ENCODE assay signal across 13 mouse cellular contexts in the genomic region with DNA sequence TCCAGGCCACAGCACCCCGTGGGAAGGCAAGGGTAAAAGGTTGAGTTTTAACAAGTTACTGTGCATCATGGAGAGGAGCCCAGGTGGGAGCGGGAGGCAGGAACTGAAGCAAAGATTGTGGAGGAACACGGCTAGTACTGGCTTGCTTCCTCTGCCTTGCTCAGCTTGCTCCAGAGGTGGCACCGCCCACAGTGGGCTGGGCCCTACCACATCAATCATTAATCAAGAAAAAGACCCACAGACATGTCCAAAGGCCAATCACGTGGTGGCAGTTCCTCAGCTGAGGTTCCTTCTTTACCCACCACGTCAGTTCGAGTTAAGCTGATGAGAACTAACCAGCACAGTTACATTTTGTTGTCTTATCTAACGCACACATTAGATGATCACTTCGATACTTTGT. TPM values are rescaled to one million over a fixed set of nuclear protein-coding genes. Genes with fewer than 3 reads are reported as not detected.
DNase-seq lines count a peak whose midpoint lies in the region; ATAC-seq and TF ChIP-seq lines count a peak whose summit lies in the region.
"Had no signal": no experiment of that assay in that cellular context is flagged by ENCODE, and none has a peak within 500 bp of the region (broad histone marks: within the 10 kb centered on the region; RNA-seq: fewer than 3 reads in every experiment).

No protein-coding gene starts in this region.

- no peak overlapping the region for H3K9ac ChIP-seq in stomach, embryonic 16.5 days (ENCODE audit: low read length)
- no peak overlapping the region for H3K9ac ChIP-seq in stomach, postnatal 0 days (ENCODE audit: low read length)
- H3K9ac ChIP-seq in intestine, embryonic 15.5 days: no peak overlapping the region
- H3K9ac ChIP-seq in liver, adult 2 months (ENCODE audit: low read depth, low read length): no peak overlapping the region
- H3K9ac ChIP-seq in hindbrain, embryonic 14.5 days: no peak overlapping the region
- H3K9ac ChIP-seq: forebrain, embryonic 13.5 days; midbrain, embryonic 15.5 days had no signal

- no peaks in the 10 kb centered on the region for H3K9me3 ChIP-seq in stomach, embryonic 16.5 days (replicated peaks; ENCODE audit: control insufficient read depth, low read length)
- H3K9me3 ChIP-seq in stomach, postnatal 0 days (ENCODE audit: control insufficient read depth, low read length): no peaks in the 10 kb centered on the region
- H3K9me3 ChIP-seq in intestine, embryonic 15.5 days: no peaks in the 10 kb centered on the region
- no peaks in the 10 kb centered on the region for H3K9me3 ChIP-seq in hindbrain, embryonic 14.5 days (ENCODE audit: control insufficient read depth, low read length)
- H3K9me3 ChIP-seq: forebrain, embryonic 13.5 days; midbrain, embryonic 15.5 days had no signal

- ATAC-seq in stomach, embryonic 16.5 days (ENCODE audit: insufficient read depth, low FRiP score): peak; percentile 40; the same call in 1 of the 2 replicates
- no peak for ATAC-seq in stomach, postnatal 0 days (ENCODE audit: low FRiP score, low TSS enrichment)
- ATAC-seq in intestine, embryonic 15.5 days: peak; percentile 92
- no peak for ATAC-seq in hindbrain, embryonic 14.5 days (ENCODE audit: low FRiP score)

- H3K27me3 ChIP-seq in stomach, embryonic 16.5 days (ENCODE audit: control insufficient read depth, insufficient read depth, low read length): no peaks in the 10 kb centered on the region
- H3K27me3 ChIP-seq in stomach, postnatal 0 days (ENCODE audit: control insufficient read depth, insufficient read depth, low read length): no peaks in the 10 kb centered on the region
- H3K27me3 ChIP-seq in intestine, embryonic 15.5 days (replicated peaks): no peaks in the 10 kb centered on the region
- no peaks in the 10 kb centered on the region for H3K27me3 ChIP-seq in liver, adult 2 months (ENCODE audit: control insufficient read depth, insufficient read depth, low read length)
- H3K27me3 ChIP-seq in hindbrain, embryonic 14.5 days (ENCODE audit: control insufficient read depth, insufficient read depth, low read length): no peaks in the 10 kb centered on the region
- H3K27me3 ChIP-seq: forebrain, embryonic 13.5 days; midbrain, embryonic 15.5 days had no signal

- H3K4me2 ChIP-seq in stomach, embryonic 16.5 days (ENCODE audit: low read depth, low read length): no peak overlapping the region
- no peak overlapping the region for H3K4me2 ChIP-seq in stomach, postnatal 0 days (replicated peaks; ENCODE audit: low read depth)
- no peak overlapping the region for H3K4me2 ChIP-seq in intestine, embryonic 15.5 days (replicated peaks)
- H3K4me2 ChIP-seq in hindbrain, embryonic 14.5 days (replicated peaks): no peak overlapping the region
- H3K4me2 ChIP-seq: forebrain, embryonic 13.5 days; midbrain, embryonic 15.5 days had no signal

- 66% methylated on average over 9 of the region's 9 CpGs for WGBS in stomach, embryonic 16.5 days
- 70% methylated on average over 9 of the region's 9 CpGs for WGBS in stomach, postnatal 0 days
- WGBS in intestine, embryonic 15.5 days: 70% methylated on average over 9 of the region's 9 CpGs
- WGBS in liver, adult 2 months: 22% methylated on average over 9 of the region's 9 CpGs
- WGBS in hindbrain, embryonic 14.5 days: 83% methylated on average over 9 of the region's 9 CpGs

- no peak for TF ChIP-seq EP300 in stomach, postnatal 0 days (optimal IDR thresholded peaks at IDR 0.05)

- 0 out of 2 replicates have a peak, but pooled peaks cover 4% of the 10 kb centered on the region for H3K36me3 ChIP-seq in stomach, embryonic 16.5 days (ENCODE audit: control insufficient read depth, insufficient read depth, low read length)
- no peaks in the 10 kb centered on the region for H3K36me3 ChIP-seq in stomach, postnatal 0 days (ENCODE audit: control insufficient read depth, insufficient read depth, low read length)
- no peaks in the 10 kb centered on the region for H3K36me3 ChIP-seq in intestine, embryonic 15.5 days
- H3K36me3 ChIP-seq in liver, adult 2 months (ENCODE audit: control insufficient read depth, insufficient read depth, low read length): peaks cover 8% of the 10 kb centered on the region; the same call in 1 of the 2 replicates
- H3K36me3 ChIP-seq in hindbrain, embryonic 14.5 days (replicated peaks; ENCODE audit: control insufficient read depth, insufficient read depth): no peaks in the 10 kb centered on the region
- H3K36me3 ChIP-seq: midbrain, embryonic 15.5 days had no signal

- no peak for TF ChIP-seq CTCF in stomach, postnatal 0 days (IDR thresholded peaks at IDR 0.05; ENCODE audit: low read depth)
- no peak for TF ChIP-seq CTCF in liver, adult 2 months (IDR thresholded peaks at IDR 0.05; ENCODE audit: low read depth, low read length)

- no peak overlapping the region for H3K27ac ChIP-seq in stomach, embryonic 16.5 days (ENCODE audit: low read length)
- H3K27ac ChIP-seq in stomach, postnatal 0 days (replicated peaks): no peak overlapping the region
- no peak overlapping the region for H3K27ac ChIP-seq in intestine, embryonic 15.5 days
- no peak overlapping the region for H3K27ac ChIP-seq in liver, adult 2 months (replicated peaks; ENCODE audit: insufficient read depth, low read depth, low read length)
- no peak overlapping the region for H3K27ac ChIP-seq in hindbrain, embryonic 14.5 days
- H3K27ac ChIP-seq: forebrain, embryonic 13.5 days; heart, adult 2 months; hindbrain, postnatal 0 days; midbrain, embryonic 15.5 days had no signal

- H3K79me2 ChIP-seq in liver, adult 2 months (ENCODE audit: control insufficient read depth, insufficient read depth, low read length): no peaks in the 10 kb centered on the region

- TF ChIP-seq POLR2A in liver, adult 2 months (IDR thresholded peaks at IDR 0.05; ENCODE audit: extremely low read depth, insufficient read depth, low read length): no peak

- H3K4me3 ChIP-seq in stomach, embryonic 16.5 days (replicated peaks; ENCODE audit: low read length): no peak overlapping the region
- no peak overlapping the region for H3K4me3 ChIP-seq in stomach, postnatal 0 days (ENCODE audit: low read depth, low read length)
- H3K4me3 ChIP-seq in intestine, embryonic 15.5 days (replicated peaks): no peak overlapping the region
- H3K4me3 ChIP-seq in liver, adult 2 months (ENCODE audit: insufficient read depth, low read depth, low read length): peak overlapping the region; percentile 31; the same call in 1 of the 2 replicates
- H3K4me3 ChIP-seq in hindbrain, embryonic 14.5 days (replicated peaks; ENCODE audit: low read length): no peak overlapping the region
- H3K4me3 ChIP-seq: forebrain, embryonic 13.5 days; heart, adult 2 months; midbrain, embryonic 15.5 days had no signal

- H3K4me1 ChIP-seq in stomach, embryonic 16.5 days (ENCODE audit: control insufficient read depth, insufficient read depth, low read length): no peaks in the 10 kb centered on the region
- H3K4me1 ChIP-seq in stomach, postnatal 0 days (replicated peaks; ENCODE audit: control insufficient read depth, insufficient read depth): no peaks in the 10 kb centered on the region
- no peaks in the 10 kb centered on the region for H3K4me1 ChIP-seq in intestine, embryonic 15.5 days (replicated peaks)
- H3K4me1 ChIP-seq in liver, adult 2 months (ENCODE audit: control insufficient read depth, insufficient read depth, low read length): no peaks in the 10 kb centered on the region; the same call in 1 of the 2 replicates
- H3K4me1 ChIP-seq in hindbrain, embryonic 14.5 days (replicated peaks; ENCODE audit: control insufficient read depth, insufficient read depth, low read length): no peaks in the 10 kb centered on the region
- H3K4me1 ChIP-seq: midbrain, embryonic 15.5 days had no signal

- no peak for DNase-seq in stomach, postnatal 0 days (ENCODE audit: low spot score)
- DNase-seq in liver, adult 2 months (ENCODE audit: extremely low read depth, low read depth, low spot score): peak; percentile 91
- DNase-seq in spleen, adult 18-20 months: no peak
- DNase-seq in spleen, postnatal 4 days (ENCODE audit: low spot score in 2 of 2): no peak
- DNase-seq in hindbrain, embryonic 14.5 days (ENCODE audit: low spot score): no peak
- DNase-seq in testis, postnatal 10 days (ENCODE audit: low spot score): no peak
- DNase-seq: heart, adult 2 months; thymus, adult 18-20 months had no signal

RNA-seq across cellular contexts. Expression of a gene that starts 33.6 kb away (rescaled TPM):
- 41.8 and 48.6 TPM in 2 replicates for polyA plus RNA-seq in stomach, embryonic 16.5 days (2015; fragmentation: Nextera tagmentation; extraction: Ambion mirVana)
- 22.3 and 24.1 TPM in 2 replicates for polyA plus RNA-seq in stomach, postnatal 0 days (2015; fragmentation: Nextera tagmentation; extraction: Ambion mirVana)
- polyA plus RNA-seq in intestine, embryonic 15.5 days (2015; fragmentation: Nextera tagmentation; extraction: Ambion mirVana): 36.6 and 39.0 TPM in 2 replicates
- 14.4 and 22.4 TPM in 2 replicates for total RNA-seq in liver, adult 2 months (2014; rRNA removed)
- polyA plus RNA-seq in liver, adult 2 months (2012; rRNA removed): 21.6 and 39.7 TPM in 2 replicates
- 4.8 and 6.0 TPM in 2 replicates for polyA plus RNA-seq in hindbrain, embryonic 14.5 days (2014; fragmentation: Nextera tagmentation; extraction: Ambion mirVana)

Comparison
In these comparisons a context has a peak if more than half of its experiments do, and no peak if none do; other contexts are left out.
1. ATAC-seq: peak in stomach, embryonic 16.5 days (single experiment) and intestine, embryonic 15.5 days (single experiment); none in stomach, postnatal 0 days (single experiment) and hindbrain, embryonic 14.5 days (single experiment).